Mouse (Mus musculus) forebrain, embryonic 11.5 days (tissue): ENCODE measurements around the gene Abhd17a. TPM values are rescaled to one million over a fixed set of nuclear protein-coding genes. Genes with fewer than 3 reads are reported as not detected.

ENCODE experiments used
- ATAC-seq: fragments of 200-750 bp; cut with Nextera tagmentation; replicated peaks from 2 replicates; pipeline ENCODE4 v1.8.0; 2017; ENCODE audit warnings: moderate TSS enrichment; ENCODE audit not compliant: low FRiP score
- DNase-seq: peaks from one replicate; pipeline ENCODE4 v3.0.0-alpha.2; 2017; ENCODE audit warnings: low spot score
- H3K27ac ChIP-seq: fragments of 300-500 bp; sonication (generic); 2 replicates; pipeline ENCODE4 v1.5.1; 2014; ENCODE audit warnings: low read depth, low read length
- H3K27me3 ChIP-seq: fragments of 300-500 bp; sonication (generic); 2 replicates; pipeline ENCODE4 v1.6.1; 2014; ENCODE audit warnings: mild to moderate bottlenecking, low read length, mixed read lengths; ENCODE audit not compliant: control insufficient read depth, insufficient read depth
- H3K36me3 ChIP-seq: fragments of 300-500 bp; sonication (generic); 2 replicates; pipeline ENCODE4 v1.6.1; 2014; ENCODE audit warnings: mild to moderate bottlenecking, low read length, moderate library complexity, mixed read lengths; ENCODE audit not compliant: control insufficient read depth, insufficient read depth
- H3K4me1 ChIP-seq: fragments of 300-500 bp; sonication (generic); replicated peaks from 2 replicates; pipeline ENCODE4 v1.6.1; 2014; ENCODE audit warnings: low read length, mixed read lengths; ENCODE audit not compliant: control insufficient read depth, insufficient read depth
- H3K4me2 ChIP-seq: fragments of 300-500 bp; sonication (generic); 2 replicates; pipeline ENCODE4 v1.6.1; 2014; ENCODE audit warnings: low read depth, mild to moderate bottlenecking, low read length, moderate library complexity, mixed read lengths; ENCODE audit not compliant: severe bottlenecking
- H3K4me3 ChIP-seq: fragments of 300-500 bp; sonication (generic); 2 replicates; pipeline ENCODE4 v1.5.1; 2014; ENCODE audit warnings: low read depth, low read length
- H3K9ac ChIP-seq: fragments of 300-500 bp; sonication (generic); 2 replicates; pipeline ENCODE4 v1.6.1; 2014; ENCODE audit warnings: low read length
- H3K9me3 ChIP-seq: fragments of 300-500 bp; sonication (generic); 2 replicates; pipeline ENCODE4 v1.6.1; 2016; ENCODE audit warnings: low read length, mixed read lengths; ENCODE audit not compliant: control insufficient read depth
- WGBS: fragments of 180-500 bp; shearing (Covaris S2); extraction: QIAGEN DNeasy Blood & Tissue Kit; methylation state at CpG from one replicate; pipeline ENCODE4 v1.1.7; 2014; 5-methylcytosine and 5-hydroxymethylcytosine counted together
- polyA plus RNA-seq: library from polyadenylated mRNA; unstranded; fragments of >200 nt; fragmentation: Nextera tagmentation; extraction: Ambion mirVana; gene quantifications from 2 replicates; pipeline ENCODE4 v1.2.1, GENCODE M21; 2014

The Abhd17a gene
- polyA plus RNA-seq, 1 experiment from 2014 or later, result 94.6 TPM

DNA sequence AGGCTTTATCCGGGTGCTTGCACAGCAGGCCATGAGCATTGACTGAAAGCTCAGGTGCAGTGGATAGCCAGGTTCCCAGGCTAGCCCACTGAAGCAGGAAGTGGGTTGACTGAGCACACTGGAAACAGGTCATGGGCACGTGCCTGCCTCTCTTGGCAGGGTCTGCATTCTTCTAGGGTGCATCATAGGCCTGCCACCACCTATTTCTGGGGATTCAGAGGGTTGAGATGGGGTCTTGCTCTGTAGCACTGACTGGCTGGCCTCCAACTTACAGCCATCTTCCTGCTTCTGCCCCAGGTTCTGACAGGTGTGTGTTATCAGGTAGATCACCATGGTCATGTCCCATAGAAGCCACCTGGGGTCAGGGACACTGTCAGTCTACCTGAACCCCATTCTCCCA, 14.8 kb upstream of the Abhd17a start:
- H3K27me3 ChIP-seq, result no peaks in the 10 kb centered on the region
- no peak overlapping the region for H3K4me2 ChIP-seq
- ATAC-seq, result no peak
- no peaks in the 10 kb centered on the region; the same call in 1 of the 2 replicates for H3K36me3 ChIP-seq
- H3K4me1 ChIP-seq, result peaks cover 9% of the 10 kb centered on the region
- no peak overlapping the region for H3K27ac ChIP-seq
- no peak overlapping the region for H3K9ac ChIP-seq
- no peak for DNase-seq
- no peaks in the 10 kb centered on the region for H3K9me3 ChIP-seq
- no peak overlapping the region for H3K4me3 ChIP-seq
- 89% methylated on average over 2 of the region's 2 CpGs for WGBS

DNA sequence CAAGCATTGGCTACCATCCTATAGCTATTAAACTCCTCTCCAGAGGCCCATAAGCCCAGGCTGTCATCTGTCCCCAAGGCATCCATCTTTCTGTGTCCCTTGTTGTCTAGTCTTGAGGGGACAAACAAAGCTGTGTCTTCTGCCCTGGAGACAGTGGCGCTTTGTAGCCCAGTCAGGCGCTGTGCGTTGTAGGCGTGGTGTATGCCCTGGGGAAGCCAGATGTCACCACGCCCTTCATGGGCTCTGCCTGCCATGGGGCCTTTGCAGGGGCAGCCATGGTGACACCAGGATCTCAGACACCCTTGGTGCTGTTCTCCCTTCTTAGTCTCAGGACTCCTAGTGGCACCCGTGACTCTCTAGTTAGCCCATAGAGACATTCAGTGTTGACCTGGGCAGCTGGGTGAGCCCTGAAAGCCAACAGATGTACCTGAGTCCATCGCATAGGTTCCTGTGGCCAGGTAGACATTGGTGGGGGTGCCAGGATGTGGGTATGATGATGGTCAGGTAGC, 13.9 kb upstream of the Abhd17a start:
- ATAC-seq (no peak), DNase-seq (no peak)
- H3K27ac ChIP-seq, result no peak overlapping the region
- H3K4me3 ChIP-seq, result peak overlapping the region; percentile 75; the same call in 1 of the 2 replicates
- 88% methylated on average over 7 of the region's 7 CpGs for WGBS
- no peaks in the 10 kb centered on the region; the same call in 1 of the 2 replicates for H3K36me3 ChIP-seq
- peak overlapping the region; percentile 89; the same call in 1 of the 2 replicates for H3K4me2 ChIP-seq
- peaks cover 9% of the 10 kb centered on the region for H3K4me1 ChIP-seq
- no peaks in the 10 kb centered on the region for H3K9me3 ChIP-seq
- no peaks in the 10 kb centered on the region for H3K27me3 ChIP-seq
- H3K9ac ChIP-seq, result no peak overlapping the region; the same call in 1 of the 2 replicates

DNA sequence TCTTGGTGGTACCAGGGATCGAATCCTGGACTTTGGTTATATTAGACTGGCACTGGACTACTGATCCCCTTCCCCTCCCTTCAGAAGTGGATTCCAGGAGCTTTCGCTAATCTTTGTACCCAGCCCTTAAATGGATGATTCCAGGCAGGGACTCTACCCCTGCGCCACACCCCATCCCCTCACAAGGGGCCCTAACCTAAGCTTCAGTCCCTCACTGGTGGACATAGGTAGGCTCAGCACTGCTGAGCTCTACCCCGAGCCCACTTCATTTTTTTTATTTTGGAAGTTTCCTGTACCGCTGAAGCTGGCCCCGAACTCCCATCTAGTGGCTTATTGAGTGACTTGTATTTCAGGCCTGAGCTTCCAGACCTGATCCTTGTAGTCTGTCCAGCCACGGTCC, 13.2 kb upstream of the Abhd17a start:
- Histone ChIP-seq H3K27me3 (no peaks in the 10 kb centered on the region), H3K4me3 (peak overlapping the region; percentile 75), H3K4me2 (peak overlapping the region; percentile 89), H3K36me3 (no peaks in the 10 kb centered on the region; the same call in 1 of the 2 replicates), H3K9ac (peak overlapping the region; percentile 67), H3K4me1 (peaks cover 9% of the 10 kb centered on the region), H3K27ac (peak overlapping the region; percentile 58), H3K9me3 (no peaks in the 10 kb centered on the region)
- peak; percentile 39 for ATAC-seq
- DNase-seq, result no peak
- 34% methylated on average over 7 of the region's 7 CpGs for WGBS

DNA sequence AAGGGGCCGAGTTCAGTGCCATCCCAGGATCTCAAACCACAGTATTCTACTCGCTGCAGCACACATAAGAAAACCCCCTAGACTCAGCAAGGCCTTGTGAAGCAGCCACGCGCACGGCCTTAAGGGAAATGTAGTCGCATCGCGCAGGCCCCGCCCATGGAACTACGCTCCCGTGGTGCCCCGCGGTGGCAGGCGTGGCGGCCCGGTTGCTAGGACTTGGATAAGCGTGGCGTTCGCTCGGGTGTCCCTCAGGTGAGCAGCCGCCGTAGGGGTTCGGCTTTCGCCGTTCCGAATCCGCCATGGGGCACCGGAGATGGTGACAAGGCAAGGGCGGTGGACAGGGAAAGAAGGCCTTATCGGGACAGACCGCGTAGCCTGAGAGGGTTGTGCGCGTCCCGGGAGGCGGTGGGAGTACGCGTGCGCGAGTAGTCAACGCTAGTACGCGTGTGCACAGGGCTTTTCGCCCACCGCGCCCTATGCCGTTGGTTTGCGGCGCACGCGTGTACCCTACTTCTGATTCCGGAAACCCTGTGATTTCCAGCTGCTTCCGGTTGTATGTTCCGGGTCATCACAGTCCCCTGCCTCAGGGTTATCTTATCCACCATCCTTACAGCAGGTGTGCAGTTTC, 12.7 kb upstream of the Abhd17a start, which contains the start of the genes Scamp4 and Adat3:
TSS of gene Scamp4 (plus strand) at position 175 of the 628 bp plus-strand sequence.
TSS of gene Adat3 (plus strand) at position 183 of the 628 bp plus-strand sequence.
- Histone ChIP-seq H3K9ac (peak within 1 kb of the TSS; percentile 67), H3K9me3 (no peaks in the 10 kb centered on the region), H3K4me1 (peaks cover 9% of the 10 kb centered on the region), H3K27me3 (no peaks in the 10 kb centered on the region), H3K4me3 (peak within 1 kb of the TSS; percentile 75), H3K27ac (peak within 1 kb of the TSS; percentile 58), H3K4me2 (peak within 1 kb of the TSS; percentile 89), H3K36me3 (no peaks in the 10 kb centered on the region; the same call in 1 of the 2 replicates)
- peak; percentile 95 for ATAC-seq
- peak; percentile 96 for DNase-seq
- WGBS, result under 1% methylated on average over 54 of the region's 54 CpGs

DNA sequence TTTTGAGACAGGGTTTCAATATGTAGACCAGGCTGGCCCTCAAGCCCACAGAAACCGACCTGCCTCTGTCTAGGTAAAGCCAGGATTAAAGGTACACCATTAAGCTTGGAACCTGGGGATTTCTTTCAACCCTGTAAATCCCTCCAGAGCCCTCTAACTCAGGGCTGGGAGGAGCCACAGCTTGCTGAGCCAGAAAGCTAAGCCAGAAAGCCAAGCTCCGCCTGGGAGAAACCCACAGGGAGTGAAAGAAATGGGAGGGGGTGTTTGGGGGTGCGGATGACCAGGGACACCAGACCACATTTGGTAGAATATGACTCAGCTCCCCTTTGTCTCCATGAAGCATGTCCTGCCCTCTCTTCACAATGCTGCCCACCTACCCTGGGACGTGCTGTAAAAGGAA, 6.2 kb upstream of the Abhd17a start:
- 42% methylated on average over 4 of the region's 4 CpGs for WGBS
- ATAC-seq, result no peak
- H3K4me2 ChIP-seq, result no peak overlapping the region
- no peak overlapping the region for H3K4me3 ChIP-seq
- no peaks in the 10 kb centered on the region for H3K4me1 ChIP-seq
- no peak for DNase-seq
- no peak overlapping the region for H3K27ac ChIP-seq
- no peak overlapping the region for H3K9ac ChIP-seq
- no peaks in the 10 kb centered on the region for H3K36me3 ChIP-seq
- H3K9me3 ChIP-seq, result no peaks in the 10 kb centered on the region
- H3K27me3 ChIP-seq, result no peaks in the 10 kb centered on the region

DNA sequence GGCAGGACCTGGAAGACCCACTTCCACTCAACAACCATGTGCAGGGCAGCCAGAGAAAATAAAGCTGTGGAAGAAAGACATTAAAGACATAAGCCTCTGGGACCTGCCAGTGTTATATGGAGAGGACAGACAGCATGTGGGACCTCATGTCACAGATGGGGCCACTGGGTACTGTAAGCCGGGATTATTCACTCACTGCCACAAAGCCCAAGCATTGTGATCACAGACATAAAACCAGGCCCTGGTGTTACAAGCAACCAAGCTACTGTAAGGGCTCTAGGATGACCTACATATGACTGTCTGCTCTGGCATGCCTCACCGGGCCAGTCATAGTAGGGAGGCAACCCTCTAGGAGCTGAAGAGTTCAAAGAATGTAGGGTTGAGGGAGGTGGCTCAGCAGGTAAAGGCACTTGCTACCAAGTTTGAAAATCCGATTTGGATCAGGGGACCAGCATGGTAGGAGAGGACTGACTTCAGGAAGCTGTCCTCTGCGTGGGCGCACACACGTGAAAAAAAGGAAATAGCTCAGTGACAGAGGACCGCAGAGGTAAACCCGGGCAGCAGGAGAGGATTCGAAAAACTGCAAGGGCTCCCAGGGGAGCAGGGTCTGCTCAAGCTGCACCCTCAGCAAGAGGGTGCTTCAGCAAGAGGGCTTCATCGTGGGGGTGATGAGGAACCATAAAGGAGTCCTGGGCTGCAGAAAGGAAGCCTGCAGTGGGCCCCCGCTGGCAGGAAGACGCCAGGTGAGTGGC, 838 bp downstream of the Abhd17a start:
- Histone ChIP-seq H3K9me3 (no peaks in the 10 kb centered on the region), H3K4me1 (peaks cover 14% of the 10 kb centered on the region), H3K27ac (no peak overlapping the region), H3K9ac (peak overlapping the region; percentile 85), H3K36me3 (no peaks in the 10 kb centered on the region; the same call in 1 of the 2 replicates), H3K4me3 (peak overlapping the region; percentile 95), H3K27me3 (no peaks in the 10 kb centered on the region), H3K4me2 (peak overlapping the region; percentile 93)
- ATAC-seq (no peak), DNase-seq (peak; percentile 50)
- 22% methylated on average over 12 of the region's 12 CpGs for WGBS

DNA sequence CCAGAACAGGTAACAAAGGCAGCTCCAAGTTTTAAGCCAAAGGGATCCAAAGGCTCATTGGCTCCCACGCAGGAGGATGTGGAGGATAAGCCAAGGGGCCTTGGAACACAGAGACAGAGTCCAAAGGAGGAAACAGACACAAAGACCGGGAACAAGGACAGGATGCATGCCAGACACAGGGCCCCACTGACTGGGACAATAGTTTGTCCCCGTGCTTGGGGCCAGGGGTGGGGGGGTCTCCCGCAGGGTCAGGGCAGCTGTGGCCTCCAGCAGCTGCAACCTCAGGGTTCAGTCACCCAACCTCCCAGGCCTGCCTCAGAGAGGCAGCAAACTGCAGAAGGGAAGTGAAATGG, 2.9 kb downstream of the Abhd17a start:
- H3K9ac ChIP-seq, result no peak overlapping the region
- ATAC-seq (no peak), DNase-seq (peak; percentile 56)
- no peak overlapping the region for H3K4me3 ChIP-seq
- H3K36me3 ChIP-seq, result no peaks in the 10 kb centered on the region; the same call in 1 of the 2 replicates
- WGBS, result 62% methylated on average over 4 of the region's 4 CpGs
- no peaks in the 10 kb centered on the region for H3K27me3 ChIP-seq
- peaks cover 14% of the 10 kb centered on the region for H3K4me1 ChIP-seq
- no peak overlapping the region for H3K27ac ChIP-seq
- H3K4me2 ChIP-seq, result no peak overlapping the region
- no peaks in the 10 kb centered on the region for H3K9me3 ChIP-seq

DNA sequence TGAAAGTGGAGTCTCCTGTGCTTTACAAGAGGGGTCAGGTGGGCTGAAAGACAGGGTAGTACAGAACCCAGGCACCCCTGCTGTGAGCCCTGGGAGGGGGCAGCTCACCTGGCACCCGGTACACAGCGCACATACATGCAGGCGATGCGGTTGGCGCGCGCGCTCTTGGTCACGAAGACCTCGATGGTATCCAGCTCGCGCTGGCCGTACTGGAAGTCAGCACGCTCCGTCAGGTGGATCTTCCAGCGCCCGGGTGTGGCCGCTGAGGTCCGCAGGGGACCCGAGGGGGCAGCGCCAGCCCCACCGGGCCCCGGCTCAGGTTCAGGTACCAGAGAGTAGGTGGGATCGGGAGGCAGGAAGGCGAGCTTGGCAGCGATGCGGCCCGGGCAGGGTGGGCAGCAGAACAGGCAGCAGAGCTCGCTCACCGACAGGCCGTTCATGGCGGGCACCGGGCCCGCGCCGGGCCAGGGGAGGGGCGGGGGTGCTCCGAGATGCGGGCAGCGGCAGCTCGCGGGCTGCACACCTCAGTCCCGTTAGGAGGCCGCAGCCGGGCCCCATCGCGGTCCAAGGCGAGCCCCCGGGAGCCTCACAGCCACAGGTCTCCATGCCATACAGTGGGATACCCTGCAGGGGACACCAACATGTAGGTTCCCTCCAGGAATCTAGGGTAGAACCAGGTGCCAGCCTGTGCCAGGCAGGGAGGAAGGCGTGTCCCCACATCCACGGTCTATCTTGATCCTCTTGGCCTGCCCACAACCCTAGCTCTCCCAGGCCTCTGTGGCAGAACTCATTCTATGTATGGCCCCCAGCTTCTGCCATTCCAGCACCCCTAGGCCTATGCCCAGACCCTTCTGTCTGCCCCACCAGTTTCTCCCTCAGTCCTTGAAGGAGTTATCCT, 3.5 kb downstream of the Abhd17a start:
- H3K36me3 ChIP-seq, result no peaks in the 10 kb centered on the region; the same call in 1 of the 2 replicates
- H3K4me3 ChIP-seq, result no peak overlapping the region
- WGBS, result 93% methylated on average over 51 of the region's 51 CpGs
- H3K9me3 ChIP-seq, result no peaks in the 10 kb centered on the region
- no peak overlapping the region for H3K9ac ChIP-seq
- H3K4me2 ChIP-seq, result no peak overlapping the region
- no peaks in the 10 kb centered on the region for H3K27me3 ChIP-seq
- H3K27ac ChIP-seq, result 0 out of 2 replicates have a peak overlapping the region, but pooled peaks have one; percentile 31
- DNase-seq (peak; percentile 52), ATAC-seq (no peak)
- peaks cover 14% of the 10 kb centered on the region for H3K4me1 ChIP-seq
